Mouse (Mus musculus) gastrocnemius, adult 18-20 months (tissue): Measurements from ENCODE around the gene Cyba. TPM values are rescaled to one million over a fixed set of nuclear protein-coding genes. Genes with fewer than 3 reads are reported as not detected.

Experiments used
- DNase-seq: peaks from one replicate; pipeline ENCODE4 v3.0.0; 2021; ENCODE audit warnings: low spot score
- total RNA-seq, 2 experiments: library from RNA; stranded (reverse); gene quantifications; 2 replicates each; pipeline ENCODE4 v1.2.3; 2021

Gene Cyba
- total RNA-seq, 2 experiments from 2014 or later: 4.5 to 8.6 TPM

DNA sequence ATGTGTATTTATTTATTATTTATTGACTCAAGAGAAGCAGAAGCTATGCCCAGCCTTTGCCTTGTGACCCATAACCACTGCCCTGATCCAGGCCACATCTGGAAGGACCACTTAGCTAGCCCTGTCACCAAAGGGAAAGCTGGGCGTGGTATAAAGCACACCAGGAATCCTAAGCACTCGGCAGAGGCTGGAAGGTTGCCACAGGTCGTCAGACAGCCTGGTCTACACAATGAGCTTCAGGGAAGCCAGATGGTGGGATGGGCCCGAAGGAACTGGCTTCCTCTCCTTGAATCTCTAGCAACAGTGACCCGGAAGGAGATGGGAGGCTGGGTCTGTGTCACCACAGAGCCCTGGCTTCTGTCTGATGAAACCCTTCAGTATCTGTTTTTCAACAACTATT lies 9.1 kb downstream of the Cyba start:
- peak; percentile 24 for DNase-seq

DNA sequence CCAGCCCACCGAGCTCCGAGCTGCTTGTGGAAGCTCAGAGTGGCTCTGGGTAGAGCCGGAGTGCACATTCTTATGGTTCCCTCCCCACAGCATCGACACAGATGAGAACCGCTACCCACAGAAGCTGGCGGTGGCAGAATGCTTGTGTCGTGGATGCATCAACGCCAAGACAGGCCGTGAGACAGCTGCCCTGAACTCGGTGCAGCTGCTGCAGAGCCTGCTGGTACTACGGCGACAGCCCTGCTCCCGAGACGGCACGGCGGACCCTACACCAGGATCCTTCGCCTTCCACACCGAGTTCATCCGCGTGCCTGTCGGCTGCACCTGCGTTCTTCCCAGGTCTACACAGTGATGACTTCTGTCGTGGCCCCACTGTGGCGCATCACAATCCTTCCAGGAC lies 9.5 kb downstream of the Cyba start:
- no peak for DNase-seq

DNA sequence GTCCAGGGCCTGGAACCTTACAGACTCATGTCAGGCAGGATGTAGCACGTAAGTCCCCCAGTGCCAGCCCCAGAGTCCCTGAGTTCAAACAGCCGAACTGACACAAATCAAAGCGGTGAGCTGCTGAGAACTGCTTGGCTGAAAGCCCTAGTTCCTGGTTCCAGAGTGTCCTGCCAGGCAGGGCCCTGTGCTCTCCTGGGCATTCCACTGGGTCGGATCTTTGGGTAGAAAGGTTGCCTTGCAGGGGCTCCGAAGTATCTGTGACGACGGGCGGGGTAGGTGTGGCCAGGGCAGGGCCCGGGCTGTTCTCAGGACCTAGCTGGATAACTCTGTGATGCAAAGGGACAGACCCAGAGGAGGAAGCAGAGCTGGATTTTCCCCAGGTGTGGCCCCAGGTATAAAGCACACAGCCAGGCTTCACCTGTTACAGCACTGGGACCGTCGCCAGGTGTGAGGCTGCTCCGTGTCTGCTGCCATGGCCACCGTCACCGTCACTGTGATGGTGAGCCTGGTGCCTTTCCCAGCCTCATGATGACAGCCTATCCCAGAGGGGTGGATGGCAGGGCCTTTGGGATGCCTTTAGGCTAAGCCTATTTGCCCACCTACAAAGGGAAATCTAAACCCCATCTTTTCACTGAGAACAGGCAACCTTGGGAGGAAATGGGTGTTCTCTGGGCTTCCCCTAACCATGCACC lies 11.2 kb downstream of the Cyba start, which contains the start of gene Il17c:
Il17c (plus strand) TSS at position 645 of the 695 bp plus-strand sequence.
- no peak for DNase-seq

- no peak for DNase-seq
Measured at GRCm38 (mm10) chr8:122419881-122420555, 12.7 kb downstream of the Cyba start.

DNA sequence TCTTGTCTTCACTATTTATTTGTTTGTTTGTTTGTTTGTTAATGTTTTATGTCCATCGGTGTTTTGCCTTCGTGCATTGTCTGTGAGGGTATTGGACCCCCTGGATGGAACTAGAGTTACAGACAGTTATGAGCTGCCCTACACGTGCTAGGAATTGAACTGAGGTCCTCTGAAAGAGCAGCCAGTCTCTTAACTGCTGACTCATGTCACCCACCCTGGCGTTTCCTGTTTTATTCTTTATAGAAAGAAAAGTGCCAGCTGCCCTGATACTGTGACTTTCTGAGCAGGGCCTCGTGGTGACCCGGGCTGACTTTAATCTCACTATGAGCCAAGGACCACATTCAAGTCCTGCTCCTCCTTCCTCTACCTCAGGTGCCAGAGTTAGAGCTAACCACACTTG lies 17.2 kb downstream of the Cyba start:
- no peak for DNase-seq

DNA sequence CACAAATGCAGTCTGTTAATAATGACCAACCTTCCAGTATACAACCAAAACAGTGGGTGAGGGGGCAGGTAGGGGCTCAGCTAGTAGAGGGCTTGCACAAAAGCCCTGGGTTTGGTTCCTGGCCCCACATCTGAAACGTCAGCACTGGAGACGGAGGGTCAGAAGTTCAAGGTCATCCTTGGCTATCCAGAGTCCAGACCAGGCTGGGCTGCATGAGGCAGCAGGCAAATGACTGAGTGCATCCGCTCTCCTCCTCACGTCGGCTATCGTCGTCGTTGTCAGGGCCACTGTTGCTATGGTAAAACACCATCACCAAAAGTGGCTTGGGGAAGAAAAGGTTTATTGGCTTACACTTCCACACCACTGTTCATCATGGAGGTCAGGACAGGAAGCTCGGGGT lies 18.4 kb downstream of the Cyba start:
- DNase-seq: no peak

- peak; percentile 27 for DNase-seq
Measured at GRCm38 (mm10) chr8:122407678-122408077, 25.1 kb downstream of the Cyba start.

GRCm38 (mm10) chr8:122405146-122405805 lies 27.5 kb downstream of the Cyba start:
- no peak for DNase-seq

GRCm38 (mm10) chr8:122398186-122398585 lies 34.5 kb downstream of the Cyba start:
- peak; percentile 56 for DNase-seq

- DNase-seq: no peak
Measured at GRCm38 (mm10) chr8:122395291-122395690, 37.4 kb downstream of the Cyba start.

- no peak for DNase-seq
Measured at GRCm38 (mm10) chr8:122393717-122394116, 39.0 kb downstream of the Cyba start.

DNA sequence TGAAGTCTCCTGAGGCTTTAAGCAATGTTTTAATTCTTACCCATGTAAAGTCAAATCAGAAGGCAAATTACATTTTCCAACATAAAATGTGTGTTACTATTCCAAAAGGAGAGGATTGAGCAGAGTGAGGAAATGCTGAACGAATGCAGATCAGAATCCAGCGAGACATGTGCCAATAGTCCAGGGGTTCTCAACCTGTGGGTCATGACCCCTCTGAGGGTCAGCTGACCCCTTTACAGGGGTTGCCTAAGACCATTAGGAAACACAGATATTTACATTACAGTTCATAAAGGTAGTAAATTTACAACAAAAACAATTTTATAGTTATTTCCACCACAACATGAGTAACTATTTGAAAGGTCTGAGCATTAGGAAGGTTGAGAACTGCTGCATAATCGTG lies 42.0 kb downstream of the Cyba start:
- DNase-seq: no peak

DNA sequence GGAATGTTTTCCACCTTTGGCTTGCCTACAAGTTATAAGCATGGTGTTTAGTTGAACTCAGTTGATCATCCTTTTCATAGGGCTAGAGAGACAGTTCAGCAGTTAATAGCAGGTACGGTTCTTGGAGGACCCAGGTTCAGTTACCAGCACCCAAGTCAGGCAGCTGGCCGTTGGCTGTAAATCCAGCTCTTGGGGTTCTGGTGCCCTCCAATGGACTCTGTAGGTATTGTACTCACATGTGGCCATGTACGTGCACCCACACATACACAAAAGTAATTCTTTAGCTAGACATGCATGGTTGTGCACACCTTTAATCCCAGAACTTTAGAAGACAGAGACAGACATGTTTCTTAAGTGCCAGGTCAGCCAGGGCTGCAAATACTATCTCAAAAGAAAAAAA lies 43.4 kb downstream of the Cyba start:
- DNase-seq: no peak

- DNase-seq: no peak
Measured at GRCm38 (mm10) chr8:122383039-122383438, 49.7 kb downstream of the Cyba start.

DNA sequence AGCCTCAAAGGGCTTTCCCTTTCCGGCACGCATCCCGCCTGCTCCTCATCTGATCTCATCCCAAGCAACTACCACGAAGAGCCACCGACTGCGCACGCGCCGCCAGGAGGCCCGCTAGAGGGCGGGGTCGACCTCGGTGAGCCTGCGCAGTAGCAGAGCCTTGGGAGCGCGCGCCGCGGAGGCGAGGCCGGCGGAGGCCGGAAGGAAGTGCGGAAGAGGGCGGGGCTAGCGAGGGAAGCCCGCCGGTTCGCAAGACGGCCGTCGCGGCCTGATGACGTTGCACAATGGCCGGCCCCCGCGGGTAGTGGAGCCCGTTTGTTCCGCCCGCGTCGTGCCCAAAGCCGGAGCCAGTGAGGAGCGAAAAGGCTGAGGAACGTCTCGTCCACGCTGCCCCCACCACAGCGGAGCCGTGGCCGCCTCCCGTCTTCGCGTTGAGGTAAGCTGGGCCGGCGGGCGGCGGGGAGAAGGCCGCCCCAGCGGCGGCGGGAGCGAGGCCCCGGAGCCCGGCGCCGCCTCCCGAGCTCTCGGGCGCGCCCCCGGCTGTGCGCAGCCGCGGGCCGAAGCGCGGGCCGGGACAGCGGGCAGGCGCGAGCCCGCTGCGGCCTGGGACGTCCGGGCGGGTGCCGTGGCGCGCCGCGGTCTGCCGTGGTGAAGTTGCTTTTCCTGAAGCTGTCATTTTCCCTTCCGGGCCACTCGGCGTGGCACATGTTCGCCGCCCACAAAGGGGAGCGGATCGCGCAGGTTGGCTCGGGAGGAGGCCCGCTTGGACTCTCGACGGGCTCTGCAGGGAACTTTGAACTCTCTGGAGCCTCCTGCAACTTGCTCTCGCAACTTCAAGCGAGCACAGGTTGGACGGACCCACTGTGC lies 56.1 kb downstream of the Cyba start, which contains the start of gene Zc3h18:
Zc3h18 (plus strand) TSS at position 245 of the 867 bp plus-strand sequence.
- DNase-seq: peak; percentile 99

- DNase-seq: no peak
Measured at GRCm38 (mm10) chr8:122375751-122376364, 56.9 kb downstream of the Cyba start.

DNA sequence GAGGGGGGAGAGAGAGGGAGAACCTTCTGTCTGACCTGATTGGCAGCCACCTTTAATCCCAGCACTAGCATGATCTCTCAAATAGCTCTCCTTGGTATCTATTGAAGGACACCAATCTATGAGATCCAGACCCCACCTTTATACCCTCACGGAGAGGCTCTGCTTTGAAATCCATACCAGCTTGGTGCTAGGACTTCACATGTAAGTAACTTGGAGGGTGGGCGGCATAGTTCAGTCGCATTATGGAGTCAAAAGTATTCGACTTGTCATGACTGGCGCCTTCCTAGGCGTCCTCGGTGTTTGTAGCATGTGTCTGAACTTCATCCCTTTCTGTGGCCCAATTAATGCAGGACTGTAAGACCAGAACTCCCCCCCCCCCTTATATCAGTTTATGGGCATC lies 57.4 kb downstream of the Cyba start:
- no peak for DNase-seq
